Mouse (Mus musculus) olfactory bulb, adult 2 months (tissue): ENCODE data around the gene Htr2a. TPM values are rescaled to one million over a fixed set of nuclear protein-coding genes. Genes with fewer than 3 reads are reported as not detected.

Experiments used
- H3K27ac ChIP-seq: fragments of 200-500 bp; 2 replicates; pipeline ENCODE4 v1.5.1; 2012; ENCODE audit warnings: low read depth, low read length; ENCODE audit not compliant: insufficient read depth
- H3K4me1 ChIP-seq: fragments of 200-500 bp; 2 replicates; pipeline ENCODE4 v1.6.1; 2012; ENCODE audit warnings: low read length; ENCODE audit not compliant: control insufficient read depth, insufficient read depth
- H3K4me3 ChIP-seq: fragments of 200-500 bp; 2 replicates; pipeline ENCODE4 v1.5.1; 2012; ENCODE audit warnings: mild to moderate bottlenecking, low read depth, low read length, moderate library complexity; ENCODE audit not compliant: insufficient read depth
- CTCF ChIP-seq: fragments of 200-500 bp; IDR thresholded peaks from 2 replicates; pipeline ENCODE4 v1.5.1; 2012; ENCODE audit warnings: low read depth, mild to moderate bottlenecking, low read length, moderate library complexity; ENCODE audit not compliant: insufficient read depth
- POLR2A ChIP-seq: fragments of 200-500 bp; IDR thresholded peaks from 2 replicates; pipeline ENCODE4 v1.6.1; 2012; ENCODE audit warnings: mild to moderate bottlenecking, low read depth, low read length, moderate library complexity; ENCODE audit not compliant: insufficient read depth
- WGBS: fragments of 180-500 bp; shearing (Covaris S2); methylation state at CpG from one replicate; pipeline ENCODE4 v1.1.7; 2018; 5-methylcytosine and 5-hydroxymethylcytosine counted together
- polyA plus RNA-seq: library from polyadenylated mRNA; stranded (reverse); fragments of >200 nt; gene quantifications from 2 replicates; pipeline ENCODE4 v1.2.4, GENCODE M21; 2012; ENCODE audit warnings: low replicate concordance; ENCODE audit not compliant: missing spikeins, insufficient read depth, insufficient read length

Gene Htr2a
- polyA plus RNA-seq, 1 experiment: not detected

DNA sequence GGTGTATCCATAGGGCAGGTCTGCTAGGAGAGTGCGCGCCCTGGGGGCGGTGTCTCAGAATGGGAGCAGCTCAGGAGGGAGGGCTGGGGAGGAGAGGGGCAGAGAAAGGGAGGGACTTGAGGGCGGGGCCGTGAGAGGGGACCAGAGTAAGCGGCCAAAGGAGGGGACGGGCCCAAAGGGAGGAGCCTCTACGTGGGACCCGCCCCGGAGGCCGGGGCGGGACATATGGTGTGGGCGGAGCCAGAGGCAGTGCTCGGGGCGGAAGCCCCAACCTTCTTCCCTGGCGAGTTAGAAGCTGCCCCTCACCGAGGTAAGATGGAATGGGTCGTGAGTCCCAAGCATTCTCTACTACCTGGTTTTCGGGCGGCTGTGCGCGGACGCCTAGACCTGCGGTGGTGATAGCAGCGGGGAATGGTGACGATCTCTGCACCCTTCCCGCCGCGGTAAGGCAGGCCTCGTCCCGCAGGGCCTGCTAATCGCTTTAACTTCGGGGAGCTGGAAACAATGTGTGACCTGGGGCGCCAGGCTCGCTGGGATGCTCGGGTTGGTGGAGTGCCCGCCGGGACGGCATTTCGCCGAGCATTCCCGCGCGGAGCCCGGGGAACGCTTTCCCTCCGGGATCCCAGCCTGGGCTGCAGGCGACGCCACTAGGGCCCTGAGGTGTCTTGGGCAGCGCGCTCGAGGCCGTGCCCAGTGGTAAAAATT is 91.6 kb downstream of the Htr2a start, which contains the start of gene Esd:
TSS of gene Esd (plus strand) at position 219 of the 705 bp plus-strand sequence.
- WGBS: under 1% methylated on average over 53 of the region's 53 CpGs
- TF ChIP-seq CTCF: no peak
- peak; percentile 53; the same call in 1 of the 2 replicates for TF ChIP-seq POLR2A
- H3K4me1 ChIP-seq: peaks cover 3% of the 10 kb centered on the region; the same call in 1 of the 2 replicates
- peak within 1 kb of the TSS; percentile 59 for H3K4me3 ChIP-seq
- no peak within 1 kb of the TSS for H3K27ac ChIP-seq

DNA sequence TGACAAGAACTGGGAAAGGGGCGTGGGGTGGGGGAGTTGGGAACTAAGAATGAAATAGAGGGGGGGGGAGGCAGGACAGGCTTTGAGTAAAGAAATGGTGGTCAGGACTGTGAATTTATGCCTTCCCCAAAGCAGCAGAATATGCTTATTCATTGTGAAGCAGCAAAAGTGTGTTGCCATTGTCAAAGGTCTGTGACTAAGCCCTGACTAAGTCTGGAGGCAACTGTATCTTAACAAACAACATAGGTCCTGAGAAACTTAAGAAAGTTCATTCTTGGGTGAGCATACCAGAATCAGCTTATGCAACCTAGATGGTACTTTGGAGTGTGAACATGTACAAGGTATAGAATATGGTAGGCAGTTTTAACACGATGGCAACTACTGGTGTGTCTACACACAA is 92.8 kb downstream of the Htr2a start:
- Histone ChIP-seq H3K4me1 (peaks cover 3% of the 10 kb centered on the region; the same call in 1 of the 2 replicates), H3K27ac (no peak overlapping the region), H3K4me3 (no peak overlapping the region)
- 67% methylated on average over 2 of the region's 2 CpGs for WGBS
- TF ChIP-seq POLR2A (no peak), CTCF (no peak)

DNA sequence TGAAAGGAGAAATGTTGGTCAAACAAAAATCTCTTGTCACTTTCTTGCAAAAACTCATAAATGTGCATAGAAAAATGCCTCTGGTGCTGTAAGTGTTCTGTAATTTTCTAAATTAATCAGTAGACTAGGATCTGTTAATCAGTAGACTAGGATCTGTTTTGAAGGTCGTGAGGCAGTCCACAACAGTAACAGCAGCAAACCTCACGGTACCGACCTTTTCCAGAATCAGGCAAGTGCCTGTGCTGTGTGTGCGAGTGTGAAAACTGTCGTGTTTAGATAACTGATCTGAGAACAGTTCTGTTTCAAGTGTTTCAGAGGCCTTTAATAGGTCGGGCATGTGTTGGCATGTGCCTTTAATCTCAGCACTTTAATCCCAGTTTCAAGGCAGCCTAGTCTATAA is 94.8 kb downstream of the Htr2a start:
- no peak for TF ChIP-seq CTCF
- TF ChIP-seq POLR2A: no peak
- Histone ChIP-seq H3K4me1 (peaks cover 3% of the 10 kb centered on the region; the same call in 1 of the 2 replicates), H3K4me3 (no peak overlapping the region), H3K27ac (no peak overlapping the region)
- 89% methylated on average over 6 of the region's 6 CpGs for WGBS

DNA sequence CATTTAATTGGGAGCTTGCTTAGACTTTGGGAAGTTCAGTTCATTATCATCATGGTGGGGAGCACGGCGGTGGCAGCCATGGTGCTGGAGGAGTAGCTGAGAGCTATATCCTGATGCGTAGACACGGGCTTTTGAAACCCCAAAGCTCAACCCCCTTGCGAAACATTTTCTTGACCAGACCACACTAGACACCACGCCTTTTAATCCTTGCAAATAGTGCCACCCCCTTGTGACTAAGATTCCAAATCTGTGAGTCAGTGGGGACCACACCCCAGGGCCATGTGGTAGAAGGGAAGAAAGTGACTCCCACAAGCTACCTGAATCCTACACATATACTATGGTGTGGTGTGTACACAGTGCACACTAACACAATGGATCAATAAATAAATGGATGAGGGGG is 96.2 kb downstream of the Htr2a start:
- Histone ChIP-seq H3K4me3 (no peak overlapping the region), H3K4me1 (peaks cover 1% of the 10 kb centered on the region; the same call in 1 of the 2 replicates), H3K27ac (no peak overlapping the region)
- no peak for TF ChIP-seq POLR2A
- TF ChIP-seq CTCF: no peak
- WGBS: 94% methylated on average over 6 of the region's 6 CpGs

Other genes with a start within 250 kb of the Htr2a start
- not detected in 2 replicates for gene Esd, start 91.5 kb downstream of the Htr2a start, polyA plus RNA-seq